Mouse (Mus musculus) ZHBTc4 (cell line): Measurements from ENCODE around the gene Ntn5.

ENCODE experiments used
- DNase-seq: peaks from one replicate; pipeline ENCODE4 v3.0.0-alpha.2; 2011; ENCODE audit warnings: low read depth, low spot score

The Ntn5 gene

DNA sequence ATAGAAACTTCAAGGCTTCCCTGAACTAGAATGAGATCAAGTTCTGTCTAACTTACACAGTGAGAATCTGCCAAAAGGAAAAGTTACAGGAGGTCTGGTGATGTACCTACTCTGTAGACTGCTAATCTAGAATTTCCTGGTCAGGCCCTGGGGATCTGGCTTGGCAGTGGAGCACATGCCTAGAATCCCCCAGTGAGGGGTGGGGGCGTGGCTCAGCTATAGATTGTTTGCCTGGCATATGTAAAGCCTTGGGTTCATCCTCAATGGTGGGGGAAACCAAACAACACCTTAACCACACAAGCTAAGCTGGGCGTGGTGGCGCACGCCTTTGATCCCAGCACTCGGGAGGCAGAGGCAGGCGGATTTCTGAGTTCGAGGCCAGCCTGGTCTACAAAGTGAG is 14.1 kb downstream of the Ntn5 start:
- DNase-seq, result no peak

DNA sequence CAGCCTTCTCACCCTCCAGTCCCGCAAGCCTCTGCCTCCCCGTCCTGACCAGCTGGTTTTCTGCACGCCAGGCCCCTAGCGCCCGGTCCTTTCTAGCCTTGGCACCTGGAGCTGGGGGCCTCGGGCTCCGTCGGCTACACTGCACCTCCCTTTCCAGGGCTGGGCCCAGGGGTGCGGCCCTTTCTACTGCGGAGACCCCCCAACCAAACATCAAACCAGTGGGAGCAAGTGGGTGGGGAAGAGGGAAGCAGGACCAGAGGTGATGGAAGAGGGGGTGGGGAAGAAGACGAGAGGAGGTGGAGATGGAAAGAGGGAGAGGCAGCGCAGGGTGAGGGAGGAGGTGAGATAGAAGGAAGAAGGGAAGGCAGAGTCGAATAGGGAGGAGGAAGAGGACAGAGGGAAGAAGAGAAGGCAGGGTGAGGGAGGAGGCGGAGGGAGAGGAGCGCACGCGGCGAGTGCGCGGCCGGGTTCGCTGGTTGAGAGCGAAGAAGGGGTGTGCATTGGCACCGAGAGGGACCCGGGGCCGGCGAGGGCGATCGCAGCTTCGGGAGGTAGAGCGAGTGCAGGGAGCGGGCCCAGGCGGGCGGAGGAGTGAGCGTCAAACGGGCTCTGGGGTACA is 15.8 kb downstream of the Ntn5 start, which contains the start of gene Car11:
Gene Car11 (plus strand): TSS at position 321 of the 619 bp plus-strand sequence.
- no peak for DNase-seq

DNA sequence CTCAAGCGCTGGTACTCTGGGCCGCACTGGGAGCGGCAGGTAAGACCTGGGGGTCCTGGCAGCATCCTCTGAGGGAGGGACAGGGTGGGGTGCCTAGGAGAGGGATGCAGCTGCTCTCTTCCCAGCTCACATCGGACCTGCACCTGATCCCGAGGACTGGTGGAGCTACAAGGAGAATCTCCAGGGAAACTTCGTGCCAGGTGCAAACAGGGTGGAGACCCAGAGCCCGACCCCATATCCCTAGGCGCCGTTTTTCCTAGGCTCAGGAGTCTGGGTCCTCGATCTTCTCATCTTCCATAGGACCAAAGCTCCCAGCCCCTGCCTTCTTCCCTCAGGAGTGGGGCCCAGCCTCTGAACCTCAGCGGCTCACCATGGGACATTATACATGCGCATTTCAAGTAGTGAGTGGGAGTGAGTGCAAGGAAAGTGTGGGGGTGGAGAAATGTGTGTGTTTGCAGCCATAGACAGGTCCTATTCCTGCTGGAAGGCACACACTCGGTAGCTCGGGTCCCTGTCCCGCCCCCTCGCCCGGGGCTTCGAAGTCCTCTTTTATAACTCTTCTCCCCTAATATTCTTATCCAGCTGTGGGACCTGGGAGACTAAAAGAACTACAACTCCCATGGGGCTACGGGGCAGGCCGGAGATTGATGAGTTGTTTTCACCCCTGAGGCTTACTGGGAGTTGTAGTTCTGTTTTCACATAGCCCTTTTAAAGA is 16.6 kb downstream of the Ntn5 start:
- DNase-seq, result peak; percentile 87

DNA sequence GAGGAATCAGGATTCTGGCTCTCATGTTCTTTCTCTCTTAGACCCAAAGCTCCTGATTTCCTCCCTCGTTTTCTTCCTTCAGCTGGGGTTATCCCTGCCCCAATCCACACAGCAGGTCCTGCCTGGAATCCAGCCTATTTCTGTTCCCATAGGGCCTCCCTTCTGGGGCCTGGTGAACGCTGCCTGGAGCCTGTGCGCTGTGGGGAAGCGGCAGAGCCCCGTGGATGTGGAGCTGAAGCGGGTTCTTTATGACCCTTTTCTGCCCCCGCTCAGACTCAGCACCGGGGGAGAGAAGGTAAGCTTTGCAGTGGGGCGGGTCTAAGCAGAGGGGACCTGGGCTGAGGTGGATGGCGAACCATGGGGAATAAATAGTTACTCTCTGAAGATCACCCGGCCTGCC is 17.2 kb downstream of the Ntn5 start:
- no peak for DNase-seq

DNA sequence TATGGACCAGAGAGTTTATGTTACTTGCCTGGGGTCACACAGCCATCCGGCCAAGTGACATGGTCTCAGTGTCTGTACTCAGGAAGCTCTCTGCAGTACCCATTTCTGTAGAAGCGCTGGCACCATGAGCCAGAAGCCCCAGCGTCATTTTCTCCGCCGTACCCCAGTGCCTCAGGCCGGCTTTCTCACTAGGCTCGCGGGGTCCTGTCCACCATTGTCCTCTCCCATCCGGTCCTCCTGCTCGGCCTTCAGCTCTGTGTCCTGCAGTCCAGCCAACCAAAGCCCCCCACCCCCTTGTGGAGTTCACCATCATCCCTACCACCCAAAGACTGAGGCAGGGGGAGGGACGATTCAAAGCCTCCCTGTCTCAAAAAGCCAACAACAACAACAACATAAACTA is 17.8 kb downstream of the Ntn5 start:
- DNase-seq, result no peak

DNA sequence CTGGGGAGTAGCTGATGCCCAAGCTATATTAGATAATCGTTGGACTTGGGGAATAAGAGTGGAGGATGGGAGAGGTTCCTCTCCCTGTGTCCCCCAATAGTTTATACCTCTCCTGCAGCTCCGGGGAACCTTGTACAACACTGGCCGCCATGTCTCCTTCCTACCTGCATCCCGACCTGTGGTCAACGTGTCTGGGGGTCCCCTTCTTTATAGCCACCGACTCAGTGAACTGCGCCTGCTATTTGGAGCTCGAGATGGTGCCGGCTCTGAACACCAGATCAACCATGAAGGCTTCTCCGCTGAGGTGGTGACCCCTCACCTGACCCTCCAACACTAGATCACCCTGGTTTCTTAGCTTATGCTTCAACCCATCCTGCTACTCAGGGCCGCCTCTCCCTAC is 18.5 kb downstream of the Ntn5 start:
- DNase-seq, result no peak

DNA sequence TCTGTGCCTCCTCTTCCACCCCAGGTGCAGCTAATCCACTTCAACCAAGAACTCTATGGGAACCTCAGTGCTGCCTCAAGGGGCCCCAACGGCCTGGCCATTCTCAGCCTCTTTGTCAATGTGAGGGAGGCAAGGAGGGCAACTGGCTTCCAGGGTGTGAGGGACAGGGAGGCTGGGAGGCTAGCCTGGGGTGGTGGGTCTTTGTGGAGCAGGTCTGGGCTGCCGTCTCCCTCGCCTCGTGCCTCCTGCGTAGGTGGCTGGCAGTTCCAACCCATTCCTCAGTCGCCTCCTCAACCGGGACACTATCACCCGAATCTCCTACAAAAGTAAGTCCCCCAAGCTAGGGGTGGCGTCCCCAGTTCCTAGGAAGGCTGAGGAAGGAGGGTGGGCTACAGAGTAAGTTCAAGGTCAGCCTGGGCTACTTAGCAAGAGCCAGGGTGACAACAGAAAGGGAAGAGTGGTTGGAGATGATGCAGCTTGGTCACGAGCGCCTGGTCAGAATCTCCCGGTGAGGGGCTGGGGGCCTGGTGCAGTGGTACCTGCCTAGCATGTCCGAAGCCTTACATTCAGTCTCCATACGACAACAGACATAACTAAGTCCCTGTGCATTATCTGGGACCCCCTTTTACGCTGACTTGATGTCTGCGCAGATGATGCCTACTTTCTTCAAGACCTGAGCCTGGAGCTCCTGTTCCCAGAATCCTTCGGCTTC is 19.1 kb downstream of the Ntn5 start:
- DNase-seq, result no peak

DNA sequence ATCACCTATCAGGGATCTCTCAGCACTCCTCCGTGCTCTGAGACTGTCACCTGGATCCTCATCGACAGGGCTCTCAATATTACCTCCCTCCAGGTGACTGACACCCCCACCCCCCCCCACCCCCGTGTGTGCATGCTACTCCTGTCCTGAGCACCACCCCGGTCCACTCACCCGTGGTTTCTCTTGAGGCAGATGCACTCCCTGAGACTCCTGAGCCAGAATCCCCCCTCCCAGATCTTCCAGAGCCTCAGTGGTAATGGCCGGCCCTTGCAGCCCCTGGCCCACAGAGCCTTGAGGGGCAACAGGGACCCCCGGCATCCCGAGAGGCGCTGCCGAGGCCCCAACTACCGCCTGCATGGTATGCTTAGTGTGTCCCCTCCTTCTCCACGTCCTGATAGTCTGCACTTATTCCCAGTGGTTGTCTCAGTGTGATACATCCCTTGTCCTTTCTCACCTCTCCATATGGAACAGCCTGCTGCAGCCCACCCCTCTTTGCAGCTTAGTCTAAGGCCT is 19.8 kb downstream of the Ntn5 start:
- DNase-seq, result no peak

DNA sequence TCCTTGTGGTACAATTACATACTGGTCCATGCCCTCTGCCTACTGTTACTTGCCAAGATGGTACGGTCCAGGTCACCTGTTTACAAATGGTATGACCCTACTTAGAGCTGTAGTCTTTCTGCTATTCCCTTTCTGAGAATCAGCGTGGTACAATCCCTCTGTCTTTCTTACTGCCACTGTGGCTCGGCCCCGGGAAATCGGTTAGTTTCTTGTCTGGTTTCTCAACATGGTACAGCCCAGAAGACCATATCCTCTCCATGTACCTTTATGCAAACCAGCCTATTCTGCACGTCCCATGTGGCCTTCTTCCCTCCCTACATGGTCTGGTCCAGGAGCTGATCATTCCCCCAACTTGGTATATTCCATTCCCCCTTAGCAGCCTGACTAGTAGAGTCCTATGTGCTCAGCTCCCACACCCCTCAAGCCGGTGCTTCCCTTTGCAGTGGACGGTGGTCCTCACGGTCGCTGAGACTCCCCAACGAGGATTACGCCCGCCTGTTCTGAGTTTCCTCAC is 20.3 kb downstream of the Ntn5 start:
- peak; percentile 87 for DNase-seq

DNA sequence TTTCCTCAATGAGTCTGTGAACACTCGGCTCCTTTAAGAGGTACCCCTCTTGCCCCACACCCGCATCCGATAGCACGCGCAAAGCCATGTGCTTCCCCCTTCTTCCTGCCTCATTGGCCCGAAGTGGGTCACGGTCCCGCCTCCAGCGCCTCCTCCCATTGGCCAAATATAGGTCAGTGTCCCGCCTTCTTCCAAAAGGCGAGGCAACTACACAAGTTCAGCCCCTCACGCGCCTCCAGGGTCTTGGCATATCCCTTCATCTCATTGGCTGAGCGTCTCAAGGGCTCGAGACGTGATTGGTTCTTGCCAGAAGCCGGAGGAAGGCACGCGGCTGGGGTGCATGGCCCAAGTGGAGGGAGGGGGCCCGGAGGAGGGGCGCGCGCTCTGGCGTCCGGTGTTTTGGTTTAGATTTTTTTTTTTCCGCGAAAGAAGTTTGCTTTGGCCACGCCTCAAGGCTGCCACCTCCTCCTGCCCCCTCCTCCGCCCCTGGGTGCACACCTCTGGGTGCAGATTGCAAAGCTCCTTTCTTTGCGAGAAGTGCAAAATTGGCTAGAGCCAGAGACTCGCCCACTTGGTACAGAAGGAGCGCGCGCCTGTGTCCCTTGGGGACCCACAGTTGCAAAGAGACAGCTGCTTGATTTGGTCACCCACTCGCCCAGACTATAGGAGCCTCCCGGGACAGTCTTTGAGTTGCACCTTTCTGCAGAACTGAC is 21.1 kb downstream of the Ntn5 start, which contains the start of gene Dbp:
Gene Dbp (plus strand): TSS at position 359 of the 713 bp plus-strand sequence.
- DNase-seq, result peak; percentile 99

DNA sequence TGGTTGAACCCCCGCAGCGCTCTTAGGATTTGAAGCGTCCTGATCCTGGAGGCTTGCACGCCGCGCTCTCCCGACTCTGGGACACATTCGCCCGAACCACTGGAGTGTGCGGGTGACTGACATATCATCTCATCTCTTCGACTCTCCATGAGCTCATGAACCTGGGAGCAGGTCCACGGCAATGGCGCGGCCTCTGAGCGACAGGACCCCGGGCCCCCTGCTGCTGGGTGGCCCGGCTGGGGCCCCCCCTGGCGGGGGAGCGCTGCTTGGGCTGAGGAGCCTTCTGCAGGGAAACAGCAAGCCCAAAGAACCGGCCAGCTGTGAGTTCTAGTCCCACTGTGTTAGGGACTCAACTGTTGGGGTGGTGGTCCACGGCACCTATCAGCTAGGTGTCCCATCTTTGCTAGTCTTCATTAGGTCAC is 21.6 kb downstream of the Ntn5 start:
- peak; percentile 69 for DNase-seq

DNA sequence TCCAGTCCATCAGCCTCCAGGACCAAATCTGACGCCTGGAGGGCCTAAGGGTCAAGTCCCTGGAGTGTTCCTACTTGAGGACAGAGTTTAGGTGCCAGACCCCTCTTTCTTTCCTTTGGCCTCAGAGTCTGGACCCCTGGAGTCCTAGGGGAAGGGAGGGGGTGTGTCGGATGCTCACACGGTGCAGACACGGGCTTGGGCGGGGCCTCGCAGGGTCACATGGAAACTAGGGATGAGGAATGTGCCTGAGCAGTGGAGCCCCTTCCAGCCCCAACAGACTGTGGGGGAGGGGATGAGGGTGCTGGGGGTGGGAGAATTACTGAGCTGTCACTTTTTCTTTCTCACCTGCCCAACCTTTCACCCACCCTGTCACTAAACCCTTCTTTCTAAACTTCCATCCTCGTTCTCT is 22.1 kb downstream of the Ntn5 start:
- DNase-seq, result peak; percentile 79

DNA sequence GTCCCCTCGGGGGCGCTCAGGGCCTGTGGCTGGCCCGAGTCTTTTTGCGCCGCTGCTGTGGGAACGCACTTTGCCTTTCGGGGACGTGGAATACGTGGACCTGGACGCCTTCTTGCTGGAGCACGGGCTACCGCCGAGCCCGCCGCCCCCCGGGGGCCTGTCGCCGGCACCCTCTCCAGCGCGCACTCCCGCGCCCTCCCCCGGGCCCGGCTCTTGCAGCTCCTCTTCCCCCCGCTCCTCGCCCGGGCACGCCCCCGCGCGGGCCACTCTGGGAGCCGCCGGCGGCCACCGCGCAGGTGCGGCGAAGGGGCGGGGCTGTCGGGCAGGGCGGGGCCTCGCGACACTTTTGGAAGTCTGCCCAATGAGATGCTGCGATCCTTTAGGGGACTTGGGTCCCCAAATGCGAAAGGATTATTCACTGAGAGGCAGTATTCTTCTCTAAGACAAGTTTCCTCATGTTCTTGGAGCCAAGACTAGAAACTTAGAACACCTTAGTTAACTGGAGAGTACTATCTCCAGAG is 23.0 kb downstream of the Ntn5 start:
- peak; percentile 85 for DNase-seq

DNA sequence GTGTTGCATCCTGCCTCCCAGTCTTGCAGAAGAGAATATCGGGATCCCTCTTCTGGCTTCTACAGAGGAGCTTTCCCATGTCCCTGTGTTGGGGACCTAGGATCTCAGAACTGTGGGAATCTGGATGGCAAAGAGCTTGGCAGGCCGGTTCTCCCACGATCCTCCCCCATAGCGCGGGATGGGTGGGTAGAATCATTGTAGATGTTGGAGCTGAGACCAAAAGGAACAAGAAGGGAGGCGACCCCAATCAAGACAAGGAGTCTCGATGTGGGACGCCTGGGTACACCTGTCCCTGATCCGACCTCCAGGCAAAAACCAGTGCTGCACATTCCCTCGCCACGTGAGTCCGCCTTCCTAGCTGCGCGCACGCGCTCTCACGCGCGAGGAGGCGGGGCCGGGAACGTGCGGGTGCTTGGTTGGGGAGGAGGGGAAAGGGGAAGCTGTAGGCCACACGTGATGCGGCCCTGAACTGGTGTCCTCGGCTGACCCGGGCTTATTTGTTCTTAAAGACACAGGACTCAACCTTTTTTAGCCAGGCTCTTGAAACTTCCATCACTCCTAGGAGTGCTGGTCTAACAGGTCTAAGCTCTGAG is 23.6 kb downstream of the Ntn5 start:
- DNase-seq, result peak; percentile 98

DNA sequence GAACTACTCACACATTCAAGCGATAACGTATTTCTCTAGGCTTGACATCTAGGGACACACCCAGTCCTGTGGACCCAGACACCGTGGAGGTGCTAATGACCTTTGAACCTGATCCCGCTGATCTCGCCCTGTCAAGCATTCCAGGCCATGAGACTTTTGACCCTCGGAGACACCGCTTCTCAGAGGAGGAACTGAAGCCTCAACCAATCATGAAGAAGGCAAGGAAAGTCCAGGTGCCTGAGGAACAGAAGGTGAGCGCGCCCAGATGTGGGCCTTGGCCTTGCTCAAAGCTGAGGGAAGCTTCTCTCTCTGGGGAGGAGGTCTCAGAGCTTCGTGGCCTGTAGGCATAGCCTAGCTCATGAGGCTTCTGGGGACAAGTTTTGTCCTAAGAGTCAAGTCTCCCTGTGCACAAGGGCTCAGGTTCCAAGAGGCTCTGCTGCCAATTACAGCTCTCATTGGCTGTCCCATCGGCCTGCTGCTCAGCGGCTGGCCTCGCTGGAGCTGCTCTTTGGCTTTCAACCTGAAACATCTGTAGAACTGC is 24.5 kb downstream of the Ntn5 start:
- DNase-seq, result peak; percentile 56

DNA sequence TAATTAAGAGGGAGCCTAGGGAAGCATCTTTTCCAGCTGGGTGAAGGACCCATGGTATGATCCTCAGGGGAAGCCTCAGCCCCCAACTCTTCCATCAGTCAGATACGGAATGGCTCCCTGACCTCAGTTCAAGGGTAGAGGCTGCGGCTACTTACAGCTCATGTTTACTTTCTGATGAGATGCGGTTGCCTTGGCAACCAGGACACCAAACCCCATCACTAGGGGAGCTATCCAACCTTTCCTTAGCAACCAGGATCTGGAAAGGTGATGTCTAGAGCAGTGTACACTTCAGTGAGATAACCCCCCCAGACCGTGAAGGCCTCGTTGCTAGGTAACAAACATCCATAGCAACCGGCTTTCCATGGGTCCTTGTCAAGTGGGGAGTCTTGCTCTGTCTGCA is 25.2 kb downstream of the Ntn5 start:
- peak; percentile 71 for DNase-seq

DNA sequence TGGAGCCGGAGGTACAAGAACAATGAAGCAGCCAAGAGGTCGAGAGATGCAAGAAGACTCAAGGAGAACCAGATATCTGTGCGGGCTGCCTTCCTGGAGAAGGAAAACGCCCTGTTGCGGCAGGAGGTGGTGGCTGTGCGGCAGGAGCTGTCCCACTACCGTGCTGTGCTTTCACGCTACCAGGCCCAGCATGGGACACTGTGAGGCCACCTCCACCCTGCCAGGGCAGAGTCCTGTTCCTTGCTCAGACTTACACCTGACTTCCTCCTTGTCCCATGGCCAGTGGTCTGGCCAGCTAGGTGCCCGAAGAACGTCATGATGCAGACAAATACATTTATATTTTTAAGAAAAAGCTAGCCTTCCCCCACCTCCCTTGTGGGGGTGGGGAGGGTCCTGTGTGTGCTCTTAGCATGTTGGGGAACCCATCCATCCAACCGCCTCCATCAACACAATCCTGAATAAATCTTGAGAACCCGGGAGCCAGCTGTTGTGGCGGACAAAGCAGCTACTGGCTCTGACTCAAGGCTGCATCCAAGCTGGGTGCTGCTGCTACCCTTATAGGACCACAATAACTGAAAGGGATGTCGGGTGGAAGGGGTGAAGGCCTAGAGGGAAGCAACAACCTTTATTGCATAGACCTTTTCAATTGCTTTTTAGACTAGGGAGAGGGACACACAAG is 26.0 kb downstream of the Ntn5 start:
- no peak for DNase-seq

DNA sequence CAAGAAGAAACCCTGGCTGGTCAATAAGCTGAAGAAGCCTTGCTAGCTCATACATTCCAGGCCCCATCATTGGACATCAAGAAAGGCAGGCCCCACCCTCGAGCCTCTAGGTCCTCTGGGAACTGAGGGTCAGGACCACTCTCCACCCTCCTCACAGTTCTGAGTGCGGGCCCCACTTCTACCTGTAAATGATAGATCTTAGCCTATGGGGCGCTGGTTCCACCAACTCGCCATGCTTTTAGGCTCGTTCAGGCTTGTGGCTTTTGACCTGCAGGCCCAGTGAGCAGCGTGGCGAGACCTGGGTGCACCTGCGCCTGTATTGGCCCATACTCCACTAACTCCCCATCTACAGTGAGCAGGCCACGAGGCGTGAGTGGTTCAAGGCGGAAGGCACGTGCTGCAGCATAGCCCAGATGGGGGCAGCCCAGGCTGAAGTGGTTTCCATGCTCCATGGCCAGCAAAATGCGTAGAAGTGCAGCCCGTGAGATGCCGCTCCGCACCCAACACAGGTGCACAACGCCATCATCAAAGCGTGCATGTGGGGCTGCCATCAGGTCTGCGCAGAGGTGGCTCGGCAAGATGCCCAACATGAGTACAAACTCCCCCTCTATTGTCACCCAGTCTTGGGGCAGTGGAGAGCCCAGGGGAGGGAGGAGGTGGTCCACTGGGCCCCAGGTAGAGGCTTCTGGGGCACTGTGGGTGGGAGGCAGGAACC is 26.8 kb downstream of the Ntn5 start:
- no peak for DNase-seq

DNA sequence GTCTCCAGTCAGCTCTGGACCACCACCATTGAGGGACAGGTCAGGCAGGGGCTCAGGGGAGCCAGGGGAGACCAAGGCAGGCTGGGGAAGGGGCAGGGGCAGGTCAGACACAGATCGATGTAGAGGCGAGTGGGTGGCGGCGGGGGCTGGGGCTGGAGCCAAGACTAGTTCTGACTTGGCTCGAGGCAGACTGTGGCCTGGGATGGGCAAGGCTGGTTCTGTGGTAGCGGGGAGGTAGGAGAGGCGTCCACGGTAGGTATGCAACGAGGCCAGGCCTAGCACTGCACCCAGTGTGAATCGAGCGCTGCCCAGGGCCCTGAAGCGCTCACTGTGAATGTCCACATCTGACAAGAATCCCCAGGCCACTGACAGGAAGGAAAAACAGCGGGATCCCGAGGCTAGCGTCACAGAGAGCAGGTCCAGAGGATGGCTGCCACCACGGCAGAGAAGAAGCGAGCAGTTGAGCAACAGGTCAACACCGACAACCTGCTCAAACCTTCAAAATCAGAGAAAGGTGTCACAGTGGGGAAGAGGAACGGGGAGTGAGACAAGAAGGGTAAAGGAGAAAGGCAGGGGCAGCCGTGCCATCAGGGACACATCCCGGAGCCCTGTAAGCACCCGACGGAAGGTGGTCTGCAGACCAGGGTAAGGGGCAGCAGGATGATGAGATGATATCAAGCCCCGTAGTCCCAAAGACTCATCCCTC is 27.6 kb downstream of the Ntn5 start:
- no peak for DNase-seq
